Mouse (Mus musculus) brain, embryonic 14.5 days (tissue): ENCODE data around the gene Rhbdl3. TPM values are rescaled to one million over a fixed set of nuclear protein-coding genes. Genes with fewer than 3 reads are reported as not detected.
A peak's percentile ranks its signal among the peaks of the same experiment; 100 is the strongest.

Source experiments
- DNase-seq: peaks from one replicate; pipeline ENCODE4 v3.0.0-alpha.2; 2011; ENCODE audit warnings: low read depth
- CTCF ChIP-seq: fragments of 200-500 bp; IDR thresholded peaks from 2 replicates; pipeline ENCODE4 v1.5.1; 2012; ENCODE audit warnings: inconsistent platforms, mild to moderate bottlenecking, moderate library complexity, borderline replicate concordance; ENCODE audit not compliant: insufficient read depth, insufficient read length; ENCODE audit errors: extremely low read depth
- POLR2A ChIP-seq: fragments of 200-500 bp; IDR thresholded peaks from 2 replicates; pipeline ENCODE4 v1.6.1; 2012; ENCODE audit warnings: mild to moderate bottlenecking, inconsistent platforms, borderline replicate concordance; ENCODE audit not compliant: poor library complexity, insufficient read depth, insufficient read length, severe bottlenecking; ENCODE audit errors: extremely low read depth
- polyA plus RNA-seq: library from polyadenylated mRNA; depleted of rRNA; stranded (reverse); fragments of >200 nt; gene quantifications from 2 replicates; pipeline ENCODE4 v1.2.3, GENCODE M21; 2012

The Rhbdl3 gene
- polyA plus RNA-seq, 1 experiment: 19.6 TPM

DNA sequence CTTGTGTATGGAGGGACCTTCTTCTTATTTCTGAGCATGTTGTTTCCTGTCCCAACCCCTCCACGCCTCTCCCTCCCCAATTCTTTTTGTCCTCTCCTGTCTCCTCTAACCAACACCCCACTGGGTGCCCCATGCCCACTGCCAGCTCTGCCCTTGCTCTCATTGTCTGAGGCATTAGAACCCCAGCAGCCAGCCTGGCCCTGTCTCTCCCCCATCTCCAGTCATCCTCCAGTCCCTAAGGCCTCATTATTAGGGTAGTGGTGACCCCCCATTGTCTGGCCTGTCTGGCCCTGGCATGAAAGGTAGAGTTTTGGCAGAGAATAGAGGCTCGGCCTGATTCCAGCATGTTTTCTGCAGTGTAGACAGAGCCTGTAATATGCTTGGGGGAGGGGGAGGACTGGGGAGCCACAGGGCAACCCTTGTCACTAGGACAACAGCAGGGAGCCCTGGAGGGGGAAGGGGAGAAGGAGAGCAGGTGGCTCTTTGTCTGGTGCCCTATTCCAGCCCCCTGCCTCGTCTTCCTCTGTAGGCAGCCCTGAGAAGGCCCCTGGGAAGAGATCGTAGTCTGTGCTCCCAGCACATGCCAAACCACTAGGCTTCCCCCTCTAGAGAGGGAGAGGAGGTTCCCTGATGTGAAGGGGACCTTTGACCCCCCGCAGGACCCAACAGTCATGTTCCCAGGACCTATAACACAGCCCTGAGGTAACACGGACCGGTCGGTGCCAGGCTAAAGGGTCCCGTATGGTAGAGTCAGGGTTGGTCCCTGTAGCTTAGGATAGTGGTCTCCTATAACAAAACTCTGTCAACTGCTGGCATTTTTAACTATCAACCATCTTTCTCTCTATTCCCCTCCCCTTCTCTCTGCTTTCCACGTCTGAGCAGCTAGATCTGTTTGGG is 15.3 kb downstream of the Rhbdl3 start:
- DNase-seq: peak; percentile 97
- TF ChIP-seq CTCF: no peak
- TF ChIP-seq POLR2A: no peak

DNA sequence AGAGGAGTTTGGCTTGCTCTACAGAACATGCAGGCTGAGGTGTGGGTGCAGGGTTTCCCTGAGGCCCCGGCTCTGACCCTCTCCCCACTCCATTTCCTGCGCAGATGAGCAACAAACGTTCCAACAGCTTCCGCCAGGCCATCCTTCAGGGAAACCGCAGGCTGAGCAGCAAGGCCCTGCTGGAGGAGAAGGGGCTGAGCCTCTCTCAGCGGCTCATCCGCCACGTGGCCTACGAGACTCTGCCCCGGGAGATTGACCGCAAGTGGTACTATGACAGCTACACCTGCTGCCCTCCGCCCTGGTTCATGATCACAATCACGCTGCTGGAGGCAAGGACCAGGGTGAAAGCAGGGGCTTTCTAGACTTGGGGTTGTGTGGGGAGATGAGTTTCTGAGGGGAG is 22.5 kb downstream of the Rhbdl3 start:
- TF ChIP-seq POLR2A (no peak), CTCF (no peak)
- no peak for DNase-seq

DNA sequence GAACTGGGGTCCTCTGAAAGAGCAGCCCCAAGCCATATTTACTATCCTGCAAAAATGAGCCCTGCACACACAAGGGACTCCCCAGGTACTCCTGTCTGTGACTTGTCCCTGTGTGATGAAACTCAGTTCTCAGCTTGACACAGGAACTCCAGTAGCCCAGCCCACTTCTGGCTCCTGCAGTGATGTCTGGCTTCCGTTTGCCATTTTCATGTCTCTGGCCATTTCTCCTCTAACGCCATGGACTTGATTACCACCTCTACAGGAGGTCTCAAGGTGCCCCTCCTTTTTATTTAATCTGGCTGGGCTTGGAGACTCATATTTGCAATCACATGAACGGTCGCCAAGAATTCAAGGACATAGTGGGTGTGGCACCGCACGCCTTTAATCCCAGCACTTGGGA is 23.9 kb downstream of the Rhbdl3 start:
- TF ChIP-seq POLR2A: no peak
- TF ChIP-seq CTCF: no peak
- DNase-seq: no peak

DNA sequence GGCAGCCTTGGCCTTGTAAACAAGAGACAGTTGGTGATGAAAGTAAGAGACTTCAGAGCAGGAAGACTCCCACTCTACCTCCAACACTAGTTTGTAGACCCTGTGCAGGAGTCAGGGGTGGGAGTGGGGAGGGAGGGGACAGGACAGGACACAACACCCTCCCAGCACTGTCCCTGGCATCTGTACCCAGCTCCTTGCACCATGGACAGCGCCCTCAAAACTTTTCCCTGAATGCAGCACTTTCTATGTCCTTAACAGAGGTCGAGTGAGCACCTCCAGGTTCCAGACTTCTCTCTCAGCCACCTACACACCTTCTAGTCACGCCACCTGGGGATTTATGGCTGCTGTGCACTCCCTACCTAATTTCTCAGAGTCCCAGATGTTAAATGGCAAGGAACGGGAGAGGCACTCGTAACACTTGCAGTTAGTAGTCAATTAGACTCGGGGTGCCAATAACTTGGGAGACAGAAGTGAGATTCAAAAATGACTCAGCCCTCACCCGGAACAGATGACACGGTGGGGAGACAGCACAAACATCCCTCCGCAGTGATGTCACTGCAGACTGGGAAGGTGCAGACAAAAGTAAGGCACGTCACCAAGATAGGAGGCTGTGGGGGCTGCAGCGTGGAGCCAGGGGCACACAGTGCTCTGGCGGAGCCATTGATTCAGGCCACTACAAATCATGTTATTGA is 32.1 kb downstream of the Rhbdl3 start:
- no peak for TF ChIP-seq CTCF
- TF ChIP-seq POLR2A: no peak
- no peak for DNase-seq

DNA sequence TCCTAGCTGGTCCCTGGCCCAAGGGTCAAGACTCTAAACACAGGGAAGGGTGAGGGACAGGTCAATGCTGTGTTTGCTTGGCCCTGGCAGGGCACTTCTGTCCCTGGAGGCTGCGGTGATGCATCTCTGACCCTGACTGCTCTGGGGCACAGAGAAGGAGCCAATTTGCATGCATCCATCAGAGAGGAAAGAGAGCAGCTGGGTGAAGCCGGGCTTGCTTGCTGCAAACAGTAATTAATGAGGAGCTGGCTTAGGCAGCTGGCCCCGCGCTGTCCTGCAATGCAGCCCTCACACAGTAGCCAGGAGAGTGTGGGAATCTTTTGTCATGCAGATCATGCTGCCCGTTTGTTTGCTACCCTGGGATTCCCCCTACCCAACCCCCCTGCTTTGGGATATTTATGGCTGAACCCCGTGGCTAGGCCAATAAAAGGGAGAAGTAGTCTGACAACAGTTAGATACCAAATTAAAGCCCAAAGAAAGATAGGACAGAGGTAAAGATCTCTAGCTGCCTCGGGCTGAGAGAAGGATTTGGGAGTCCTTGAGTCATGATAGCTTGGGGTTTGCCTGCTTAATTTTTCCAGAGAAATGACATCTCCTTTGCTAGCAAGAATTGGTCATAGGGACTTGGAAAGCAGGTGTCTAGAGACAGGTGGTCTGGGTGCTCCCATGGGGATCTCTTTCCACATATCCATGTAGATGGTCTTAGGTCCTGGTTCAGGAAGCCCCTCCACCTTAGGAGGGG is 35.1 kb downstream of the Rhbdl3 start:
- TF ChIP-seq CTCF (no peak), POLR2A (no peak)
- peak; percentile 97 for DNase-seq

DNA sequence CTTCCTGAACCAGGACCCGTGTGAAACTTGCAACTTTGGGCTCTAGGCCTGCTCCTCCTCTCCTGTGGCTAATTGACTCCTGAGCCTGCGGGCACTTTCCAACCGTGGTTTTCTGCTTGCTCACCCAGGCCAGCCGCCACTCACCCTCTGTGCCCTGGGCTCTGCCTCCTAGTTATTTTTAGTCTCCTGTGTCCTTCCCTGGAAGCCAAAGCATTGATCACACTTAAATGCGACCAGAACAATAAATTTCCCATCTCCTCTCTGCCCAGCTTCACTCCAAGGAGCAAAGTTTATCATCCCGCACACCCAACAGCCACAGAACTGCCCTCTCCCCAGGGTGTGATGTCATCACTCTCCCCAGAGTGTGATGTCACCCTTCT is 35.6 kb downstream of the Rhbdl3 start:
- no peak for DNase-seq
- TF ChIP-seq CTCF (no peak), POLR2A (no peak)

DNA sequence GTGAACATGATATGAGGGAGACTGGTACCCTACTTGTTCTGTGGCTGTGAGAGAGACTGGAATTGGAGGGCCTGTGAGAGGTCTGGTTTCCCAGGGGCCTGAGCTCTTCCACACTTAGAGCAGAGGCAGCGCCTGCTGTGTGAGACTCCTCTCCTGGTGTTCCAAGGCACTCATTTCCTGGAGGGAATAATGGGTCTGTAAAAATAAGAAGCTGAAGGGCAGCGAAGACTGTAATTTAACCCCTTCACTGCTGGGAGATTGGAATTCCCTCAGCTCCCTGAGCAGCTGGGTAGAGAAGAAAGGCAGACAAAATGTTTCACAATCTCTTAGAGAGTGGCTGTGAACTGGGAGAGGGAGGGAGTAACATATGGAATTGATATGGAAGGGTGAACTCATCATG is 41.8 kb downstream of the Rhbdl3 start:
- DNase-seq: peak; percentile 66

DNA sequence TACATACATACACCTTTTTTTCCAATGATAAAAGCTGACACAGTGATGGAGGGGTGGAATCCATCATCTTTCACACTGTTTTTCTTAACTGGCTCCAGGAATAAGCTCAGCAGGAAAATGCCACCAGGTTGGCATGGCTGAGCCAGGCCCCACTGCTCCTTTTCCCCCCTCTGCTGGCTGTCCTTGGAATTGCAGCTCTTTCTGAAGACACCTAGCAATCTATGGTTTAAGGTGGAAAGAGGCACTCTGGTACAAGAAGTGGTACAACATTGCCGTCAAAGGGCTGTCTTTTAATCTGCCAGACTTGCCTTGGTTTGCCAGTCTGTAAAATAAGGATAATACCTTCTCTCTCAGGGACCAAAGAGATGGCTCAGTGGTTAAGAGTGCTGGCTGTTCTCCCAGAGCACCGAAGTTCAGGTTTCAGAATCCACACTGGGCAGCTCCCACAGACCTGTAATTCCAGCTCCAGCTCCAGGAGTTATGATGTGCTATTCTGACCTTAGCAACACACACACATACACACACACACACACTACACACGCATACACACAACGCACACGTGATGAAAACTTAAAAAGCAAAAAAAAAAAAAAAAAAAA is 51.2 kb downstream of the Rhbdl3 start:
- TF ChIP-seq CTCF: peak; percentile 95
- TF ChIP-seq POLR2A: no peak
- peak; percentile 91 for DNase-seq

More for the DNA sequence above, 41.8 kb downstream of the Rhbdl3 start:
- TF ChIP-seq POLR2A: no peak
- TF ChIP-seq CTCF: no peak

DNA sequence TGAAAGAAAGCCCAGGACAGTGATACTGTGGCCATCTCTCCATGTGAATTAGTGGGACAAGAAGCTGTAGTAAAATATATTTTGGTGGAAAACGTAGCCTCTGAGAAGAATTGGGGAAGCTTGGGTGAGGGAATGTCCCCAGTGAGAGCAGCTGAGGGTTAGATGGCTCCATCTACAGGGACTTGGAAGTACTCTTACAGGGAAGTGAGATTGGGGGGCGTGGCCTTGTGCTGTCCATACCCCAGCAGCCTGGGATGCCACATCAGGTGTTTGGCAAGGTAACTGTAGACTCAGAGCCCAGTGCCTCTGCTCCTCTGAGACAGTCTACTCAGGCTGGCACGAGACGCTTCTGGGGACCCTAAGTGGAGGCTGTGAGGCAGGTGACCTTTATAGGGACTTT is 54.1 kb downstream of the Rhbdl3 start:
- TF ChIP-seq CTCF: peak; percentile 23; the same call in 1 of the 2 replicates
- TF ChIP-seq POLR2A: no peak
- DNase-seq: no peak

DNA sequence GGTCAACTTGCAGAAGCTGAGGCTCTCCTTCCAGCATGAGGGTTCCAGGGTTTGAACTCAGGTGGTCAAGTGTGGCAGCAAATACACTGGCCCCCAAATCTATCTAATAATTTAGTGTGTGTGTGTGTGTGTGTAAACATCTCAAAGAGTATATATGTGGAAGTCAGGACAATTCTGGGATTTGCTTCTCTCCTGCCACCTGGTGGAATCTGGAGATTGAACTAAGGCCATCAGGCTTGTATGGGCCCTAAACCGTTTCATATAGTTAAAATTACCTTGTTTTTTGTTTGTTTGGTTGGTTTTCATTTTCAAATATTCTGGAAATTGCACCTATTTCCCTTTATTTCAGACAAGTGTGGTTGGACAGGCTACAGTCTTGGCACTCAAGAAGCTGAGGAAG is 68.2 kb downstream of the Rhbdl3 start:
- no peak for DNase-seq
- no peak for TF ChIP-seq POLR2A
- peak; percentile 11; the same call in 1 of the 2 replicates for TF ChIP-seq CTCF

DNA sequence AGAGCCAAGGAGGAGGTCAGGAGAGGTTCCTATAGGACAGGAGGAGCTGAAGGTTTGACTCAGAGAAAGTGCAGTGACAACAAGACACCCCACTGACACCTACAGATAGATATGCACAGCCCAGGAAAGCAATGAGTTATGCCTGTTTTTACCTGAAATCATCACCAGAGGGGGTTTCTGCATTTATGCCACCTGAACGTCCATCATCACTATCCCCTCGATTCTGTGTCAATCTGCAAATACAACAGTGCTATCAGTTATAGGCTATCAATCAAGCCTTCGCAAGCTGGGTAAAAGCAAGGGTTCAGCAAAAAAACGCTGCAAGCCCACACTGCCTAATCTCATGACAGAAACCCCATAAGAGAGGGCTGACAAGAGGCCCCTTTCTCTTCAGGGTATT is 75.9 kb downstream of the Rhbdl3 start:
- no peak for DNase-seq
- TF ChIP-seq CTCF: no peak; the same call in 1 of the 2 replicates
- no peak for TF ChIP-seq POLR2A
